Mouse (Mus musculus): ENCODE results near the gene Gm2174.

Gene Gm2174

DNA sequence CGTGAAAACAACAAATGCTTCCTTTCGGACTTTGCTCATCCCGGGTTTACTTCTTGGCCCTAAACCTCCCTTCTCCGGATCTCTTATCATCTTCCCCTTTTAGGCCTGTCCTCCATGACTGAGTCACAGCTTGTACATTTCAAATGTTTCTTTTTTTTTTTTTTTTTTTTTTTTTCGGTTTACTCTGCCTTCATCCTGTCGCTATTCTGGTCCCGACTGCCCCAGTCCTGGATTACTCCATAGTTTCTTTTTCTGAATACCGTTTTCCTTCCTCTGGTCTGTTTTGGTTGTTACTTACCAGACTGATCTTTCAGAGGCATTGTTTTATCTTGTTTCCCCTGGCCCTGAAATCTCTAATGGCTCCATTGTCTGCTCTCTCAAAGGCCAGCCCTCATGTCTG, 26.3 kb downstream of the Gm2174 start:
- ChIA-PET POLR2A (interaction anchor here in 2 of 4 experiments (0.6 kb wide), 2 partner anchors 79 to 499 kb away, joined by 3 read pairs; no protein-coding TSS in a partner anchor), CTCF (no interaction called here)

DNA sequence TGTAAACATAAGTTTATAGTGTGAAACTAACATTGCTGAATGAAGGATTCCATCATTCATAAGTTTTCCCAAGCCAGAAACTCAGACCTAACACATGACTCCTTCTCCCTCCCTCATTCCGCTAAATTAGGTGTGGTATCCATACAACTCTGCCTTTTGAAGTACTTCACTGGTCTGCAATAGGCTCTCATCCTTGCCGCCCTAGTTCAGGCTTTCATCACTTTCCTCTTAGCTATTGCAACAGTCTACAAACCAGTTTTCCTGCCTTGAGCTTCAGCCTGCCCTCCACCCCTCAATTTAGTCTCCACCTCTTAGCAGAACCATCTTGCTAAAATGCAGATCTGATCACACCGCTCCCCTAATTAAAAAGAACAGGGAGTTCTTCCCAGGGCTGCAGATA, 29.8 kb downstream of the Gm2174 start:
- CTCF ChIA-PET = interaction anchor here in 1 of 4 experiments (1.2 kb wide), 1 partner anchor 12 kb away, joined by 3 read pairs; no protein-coding TSS in a partner anchor
- POLR2A ChIA-PET = no interaction called here

DNA sequence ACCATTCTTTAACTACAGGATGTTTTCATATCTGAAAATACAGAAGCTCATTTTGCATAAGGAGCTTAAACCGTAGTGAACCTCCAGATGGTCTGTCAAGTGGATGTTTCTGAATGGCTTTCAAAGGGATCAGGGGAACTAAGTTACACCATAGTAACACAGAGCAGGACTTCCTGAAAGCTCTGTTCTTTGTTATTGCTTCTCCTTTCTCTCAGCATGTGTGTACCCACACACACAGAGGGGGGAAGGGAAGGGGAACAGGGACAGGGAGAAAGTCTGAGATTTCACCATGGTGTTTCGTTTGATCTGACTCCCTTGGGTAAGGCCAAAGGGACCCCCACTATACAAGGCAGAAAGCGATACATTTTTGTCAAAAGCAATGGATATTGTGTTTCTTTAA, 34.1 kb downstream of the Gm2174 start:
- CTCF ChIA-PET = no interaction called here
- POLR2A ChIA-PET = interaction anchor here in 1 of 4 experiments (0.9 kb wide), 1 partner anchor 20 kb away, joined by 4 read pairs; no protein-coding TSS in a partner anchor

DNA sequence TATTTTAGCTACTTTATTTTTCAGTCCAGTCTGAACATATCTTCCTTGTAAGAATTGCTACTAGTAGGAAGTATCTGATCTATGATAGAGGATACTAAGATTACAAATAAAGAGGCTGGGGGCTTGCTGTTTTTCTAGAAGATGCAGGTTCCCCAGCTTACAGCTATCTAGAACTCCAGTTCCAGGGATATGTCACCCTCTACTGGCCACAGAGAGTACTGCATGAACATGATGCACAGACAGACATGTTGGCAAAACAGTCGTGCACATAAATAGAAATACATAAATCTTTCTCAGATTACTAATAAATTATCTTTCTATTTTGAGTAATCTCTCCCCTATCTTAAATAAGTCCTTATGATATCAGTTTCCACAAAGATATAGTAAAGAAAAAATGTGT, 42.0 kb downstream of the Gm2174 start:
- POLR2A ChIA-PET = interaction anchor here in 2 of 4 experiments (0.5 to 1.5 kb wide), 2 partner anchors 34 to 84 kb away, joined by 4 read pairs; no protein-coding TSS in a partner anchor
- CTCF ChIA-PET = interaction anchor here (0.5 to 1.9 kb wide), 7 partner anchors 12 to 69 kb away, joined by 3 to 11 read pairs (median 5); no protein-coding TSS in a partner anchor

DNA sequence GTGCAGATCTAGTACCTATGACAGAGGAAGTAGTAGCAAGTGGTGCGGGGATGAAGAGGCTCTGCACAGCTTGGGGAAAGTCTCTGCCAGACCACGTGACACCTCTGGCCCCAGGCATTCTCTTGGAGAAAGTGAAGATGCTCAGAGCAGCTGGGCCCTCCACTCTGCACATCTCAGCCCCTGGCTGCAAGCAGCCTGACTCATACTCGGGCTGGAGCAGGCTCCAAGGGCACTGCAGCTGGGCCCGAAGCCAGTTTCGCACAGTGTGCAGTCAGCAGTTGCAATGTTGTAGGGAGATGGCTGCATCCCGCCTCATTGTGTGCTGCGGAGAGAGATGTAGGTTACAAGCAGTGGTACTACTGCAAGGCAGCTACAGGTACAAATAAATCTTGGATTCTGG, 49.5 kb downstream of the Gm2174 start:
- POLR2A ChIA-PET = no interaction called here
- CTCF ChIA-PET = no interaction called here

All from embryonic stem cell, embryonic (primary cell).